Mouse (Mus musculus) MEL-GATA-1-ER (cell line): ENCODE data around the gene Man1c1.

Experiments used
- DNase-seq: peaks from one replicate; pipeline ENCODE4 v3.0.0-alpha.2; 2012; ENCODE audit warnings: low read depth; ENCODE audit errors: extremely low read depth

Gene Man1c1

DNA sequence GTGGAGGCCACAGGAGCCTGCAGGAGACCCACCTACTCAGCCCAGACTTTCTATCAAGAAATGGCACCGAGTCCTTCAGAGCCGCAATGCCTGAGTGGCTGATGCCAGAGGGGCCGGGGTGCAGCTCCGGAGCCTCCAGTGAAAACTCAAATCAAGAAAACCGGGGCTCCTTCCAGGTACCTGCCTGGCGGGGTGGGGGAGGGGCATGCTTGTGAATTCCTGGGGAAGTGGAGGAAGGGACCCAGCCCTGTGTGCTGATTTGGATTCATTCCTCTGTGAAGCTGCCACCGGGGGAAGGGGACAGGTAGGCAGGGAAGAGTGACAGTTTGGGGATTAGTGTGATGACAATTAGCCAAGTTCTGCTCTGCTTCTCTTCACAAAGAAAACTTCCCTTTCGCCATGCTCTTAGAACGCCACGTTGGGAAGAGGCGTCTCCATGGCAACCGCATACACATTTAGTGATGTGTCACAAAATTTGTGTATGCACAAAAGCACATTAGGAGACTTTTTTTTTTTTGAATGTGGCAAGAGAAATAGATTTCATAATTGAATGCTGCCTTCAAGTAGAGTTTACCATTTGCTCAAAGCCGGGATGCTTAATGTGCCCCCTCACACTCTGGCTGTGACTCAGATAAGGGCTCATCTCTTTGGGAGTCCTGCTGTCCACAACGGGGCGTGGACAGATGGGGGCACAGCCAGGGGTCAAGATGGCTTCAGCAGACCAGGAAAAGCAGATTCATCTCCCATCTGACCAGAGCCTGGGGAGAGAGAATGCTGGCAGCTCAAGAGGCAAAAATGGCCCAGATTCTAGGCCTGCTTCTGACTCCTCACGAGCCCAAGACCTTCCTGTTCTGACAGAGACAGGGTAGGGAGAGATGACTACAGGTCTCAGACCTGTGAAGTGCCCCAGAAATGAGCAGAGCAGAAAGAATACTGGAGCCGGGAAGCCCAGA is 26.3 kb downstream of the Man1c1 start:
- DNase-seq: no peak

DNA sequence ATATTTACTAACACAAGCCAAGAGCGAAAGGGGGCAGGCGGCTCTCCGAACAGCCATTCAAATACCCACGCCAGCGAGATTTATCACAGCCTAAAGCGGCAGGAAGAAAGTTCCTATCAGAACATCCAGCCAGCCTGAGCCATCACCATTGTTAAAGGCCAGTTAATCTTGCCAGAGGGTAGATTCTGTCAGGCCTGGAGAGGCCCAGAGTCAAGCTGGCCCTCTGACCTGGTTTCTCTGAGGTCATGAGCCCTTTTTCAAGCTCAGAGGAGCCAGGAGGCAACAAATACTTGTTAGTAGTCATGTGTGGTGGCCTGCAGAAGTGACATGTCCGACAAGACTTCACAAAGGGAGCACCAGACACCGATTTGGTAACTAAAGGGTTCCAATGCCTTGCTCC is 28.3 kb downstream of the Man1c1 start:
- no peak for DNase-seq

DNA sequence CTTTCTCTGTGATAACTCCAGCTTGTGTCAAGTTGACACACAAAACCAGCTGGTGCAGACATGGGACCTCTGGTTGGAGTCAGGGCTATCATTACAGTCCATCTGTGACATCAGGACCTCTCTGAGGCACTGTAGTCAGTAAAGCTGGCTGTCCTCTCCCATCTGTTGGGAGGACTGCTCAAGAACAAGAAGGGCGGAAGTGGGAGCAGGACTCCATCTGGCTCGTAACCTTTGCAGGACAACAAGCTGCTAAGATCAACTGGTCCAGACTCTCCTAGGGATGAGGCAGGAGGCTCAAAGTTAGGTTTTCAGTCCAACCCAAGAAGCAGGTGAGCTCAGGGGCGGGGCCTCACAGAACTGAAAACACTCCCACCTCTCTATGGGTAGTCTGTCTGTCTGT is 29.1 kb downstream of the Man1c1 start:
- DNase-seq: no peak

DNA sequence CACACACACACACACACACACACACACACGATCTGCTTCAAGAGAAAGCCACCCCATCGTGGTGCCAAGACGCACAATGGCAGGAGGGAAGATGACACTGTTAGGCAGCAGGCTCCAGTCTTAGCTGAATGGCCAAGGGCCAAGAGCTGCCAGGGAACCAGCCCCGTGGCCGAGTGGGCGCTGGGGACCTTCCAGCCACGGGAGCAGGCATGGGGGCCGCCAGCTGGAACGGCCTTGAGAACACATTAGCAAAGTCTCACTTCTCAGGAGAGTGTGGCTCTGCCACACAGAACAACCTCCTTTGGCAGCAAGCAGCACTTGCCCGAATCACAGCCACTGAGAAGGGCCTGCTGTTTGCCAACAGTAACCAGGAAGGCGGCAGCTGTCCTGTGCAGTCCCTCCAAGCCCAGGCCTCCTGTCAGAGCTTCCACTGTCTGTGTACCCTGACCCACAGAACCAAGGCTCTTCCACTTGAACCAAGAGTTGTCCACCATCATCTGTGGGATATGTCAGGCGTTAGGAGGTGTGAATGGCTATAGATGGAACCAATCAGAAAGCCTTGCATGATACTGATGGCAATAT is 30.1 kb downstream of the Man1c1 start:
- DNase-seq: no peak

DNA sequence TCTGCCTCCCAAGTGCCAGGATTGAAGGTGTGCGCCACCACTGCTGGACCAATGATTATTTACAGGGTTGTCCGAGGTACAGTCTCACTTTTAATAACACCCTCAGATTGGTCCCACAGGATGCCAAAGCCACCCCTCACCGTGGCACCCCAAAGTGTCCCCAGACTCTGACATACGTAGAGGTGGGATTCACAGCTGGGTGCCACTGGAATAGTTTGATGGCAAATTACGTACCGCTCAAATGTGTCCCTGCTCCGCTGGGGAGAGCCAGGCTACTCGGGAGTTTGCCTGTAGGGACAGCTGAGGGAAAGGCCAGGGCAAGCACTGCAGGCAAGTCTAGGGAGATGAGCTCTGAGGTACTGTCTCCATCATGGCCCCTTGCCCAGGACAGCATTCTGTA is 30.9 kb downstream of the Man1c1 start:
- DNase-seq: no peak

DNA sequence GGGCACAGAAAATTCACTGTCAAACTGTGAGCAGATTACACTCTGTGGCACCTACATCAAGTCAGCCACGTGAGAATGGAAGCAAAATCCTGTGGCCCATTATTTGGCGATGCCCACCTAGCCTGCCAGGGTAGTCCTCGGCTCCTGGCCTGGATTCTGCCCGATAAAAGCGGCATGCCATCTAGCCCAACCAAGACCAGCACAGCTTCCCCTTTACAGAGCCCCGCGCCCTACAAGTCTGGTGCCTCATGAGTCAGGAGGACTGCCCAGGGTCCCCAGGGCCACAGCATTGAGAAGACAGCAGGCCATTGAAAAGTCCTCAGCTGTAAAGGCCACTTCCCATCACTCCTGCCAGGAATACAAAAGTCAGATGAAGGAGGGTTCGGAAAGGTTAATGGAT is 31.8 kb downstream of the Man1c1 start:
- no peak for DNase-seq

DNA sequence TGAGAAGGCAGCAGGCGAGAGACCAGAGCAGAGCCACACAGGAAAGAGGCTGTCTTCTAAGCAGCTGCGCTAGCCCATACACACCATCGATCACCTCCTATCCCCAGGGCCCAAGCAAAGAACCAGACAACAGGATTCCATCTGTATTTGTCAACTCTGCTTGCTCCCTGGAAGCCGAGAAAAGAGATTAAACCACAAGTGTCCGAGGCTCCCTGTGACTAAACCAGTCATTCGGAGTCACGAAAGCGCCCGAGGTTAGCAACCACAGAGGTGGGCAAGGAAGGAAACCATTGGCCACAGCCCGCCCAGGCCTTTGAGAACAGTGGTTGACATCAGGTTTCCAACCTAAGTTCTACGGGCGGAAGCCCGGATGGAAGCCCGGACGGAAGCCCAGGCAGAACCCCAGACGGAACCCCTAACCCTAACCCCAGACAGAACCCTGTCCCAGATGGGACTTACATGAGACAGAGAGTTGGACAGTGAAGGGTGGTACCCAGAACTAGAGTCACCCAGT is 32.4 kb downstream of the Man1c1 start:
- no peak for DNase-seq

DNA sequence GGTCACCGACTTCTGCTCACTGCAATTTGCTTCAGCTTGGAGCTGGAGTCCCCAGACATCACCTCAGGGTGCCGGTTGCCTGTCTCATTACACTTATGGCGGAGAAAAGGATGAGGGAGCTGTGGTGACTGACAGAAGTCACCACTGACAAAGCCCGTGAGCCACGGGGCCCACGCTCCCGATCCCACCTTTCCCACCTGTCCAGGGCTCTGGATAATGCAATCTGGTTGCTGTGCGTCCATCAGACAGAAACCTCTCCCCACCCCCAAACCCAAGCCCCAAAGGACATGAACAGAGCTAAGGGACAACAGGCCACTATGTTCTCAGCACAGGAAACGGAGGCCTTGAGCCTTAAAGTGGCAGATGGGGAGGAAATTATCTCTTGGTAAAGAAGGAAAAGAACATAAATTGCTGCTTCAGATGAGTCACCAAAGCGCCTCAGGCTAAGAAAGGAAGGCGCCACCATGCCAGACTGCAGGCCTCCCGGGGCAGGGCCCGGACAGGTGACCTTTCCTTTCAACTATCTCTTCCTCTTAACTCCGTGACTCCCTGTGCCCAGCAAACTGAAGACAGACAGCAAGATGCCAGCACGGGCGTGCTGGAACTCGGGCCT is 34.2 kb downstream of the Man1c1 start:
- DNase-seq: no peak

DNA sequence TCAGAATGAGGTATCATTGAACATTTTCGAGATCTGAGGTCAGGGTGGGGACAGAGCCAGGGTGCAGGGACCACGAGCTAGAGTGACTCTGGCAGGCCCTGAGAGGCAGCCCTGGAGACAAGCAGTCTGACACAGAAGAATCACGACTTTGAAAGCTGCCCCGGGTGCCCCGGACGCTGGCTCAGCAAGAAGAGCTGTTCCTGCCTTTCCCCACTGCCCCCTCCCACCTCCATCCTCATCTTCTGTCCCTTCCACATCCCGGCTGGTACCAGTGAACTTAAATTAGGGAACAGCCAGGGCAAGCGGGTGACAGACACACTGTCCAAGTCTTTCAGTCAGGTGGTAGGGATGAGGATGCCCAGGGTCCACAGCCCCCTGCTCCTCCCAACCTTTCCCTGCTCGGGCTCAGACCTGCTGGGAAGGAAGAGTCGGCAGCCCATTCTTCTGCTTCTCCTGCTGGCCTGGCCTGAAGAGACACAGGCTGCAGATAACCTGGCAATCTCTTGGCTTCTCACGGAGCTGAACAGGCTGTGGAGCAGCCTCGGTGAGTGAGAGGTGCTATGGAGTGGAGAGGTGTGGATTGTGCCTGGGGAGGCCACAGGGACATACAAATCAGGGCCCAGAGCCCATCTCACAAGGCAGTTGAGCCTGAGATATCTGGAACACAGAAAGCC is 35.6 kb downstream of the Man1c1 start:
- no peak for DNase-seq

DNA sequence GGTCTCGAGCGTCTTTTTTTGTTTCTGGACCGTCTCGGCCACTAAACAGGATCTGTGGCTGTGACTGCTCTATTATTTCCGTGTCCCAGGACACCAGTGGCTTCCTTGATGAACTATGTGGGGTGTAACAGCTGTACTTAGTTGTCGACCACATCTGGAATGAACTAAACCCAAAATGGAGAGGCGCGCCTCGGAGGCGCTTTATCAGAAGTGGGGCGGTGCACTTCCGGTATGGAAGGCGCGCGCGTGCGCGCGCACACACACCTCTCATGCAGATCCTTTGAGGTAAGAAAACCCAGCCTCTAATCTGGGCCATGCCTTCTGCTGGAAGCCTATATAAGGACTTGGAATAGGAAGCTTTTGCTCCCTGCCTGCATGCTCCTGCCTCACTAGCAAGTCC is 37.7 kb downstream of the Man1c1 start:
- peak; percentile 87 for DNase-seq

DNA sequence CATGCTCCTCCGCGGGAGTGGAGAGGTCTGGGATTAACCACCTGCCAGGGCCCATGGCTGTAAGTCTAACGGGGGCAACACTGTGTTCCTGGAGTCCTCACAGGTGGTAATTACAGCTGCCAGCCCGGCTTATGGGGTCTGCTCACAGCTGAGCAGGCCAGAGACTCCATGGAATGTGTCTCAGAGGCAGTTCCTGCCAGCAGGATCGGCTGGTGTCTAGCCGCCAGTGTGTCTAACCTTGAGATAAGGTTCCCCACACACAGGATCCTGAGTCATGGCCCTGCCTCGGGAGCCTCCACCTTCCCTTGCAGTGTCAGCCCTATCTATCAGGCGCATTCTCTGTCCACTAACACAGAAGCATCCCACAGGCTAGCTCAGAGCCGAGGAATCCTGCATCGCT is 41.0 kb downstream of the Man1c1 start:
- peak; percentile 64 for DNase-seq

DNA sequence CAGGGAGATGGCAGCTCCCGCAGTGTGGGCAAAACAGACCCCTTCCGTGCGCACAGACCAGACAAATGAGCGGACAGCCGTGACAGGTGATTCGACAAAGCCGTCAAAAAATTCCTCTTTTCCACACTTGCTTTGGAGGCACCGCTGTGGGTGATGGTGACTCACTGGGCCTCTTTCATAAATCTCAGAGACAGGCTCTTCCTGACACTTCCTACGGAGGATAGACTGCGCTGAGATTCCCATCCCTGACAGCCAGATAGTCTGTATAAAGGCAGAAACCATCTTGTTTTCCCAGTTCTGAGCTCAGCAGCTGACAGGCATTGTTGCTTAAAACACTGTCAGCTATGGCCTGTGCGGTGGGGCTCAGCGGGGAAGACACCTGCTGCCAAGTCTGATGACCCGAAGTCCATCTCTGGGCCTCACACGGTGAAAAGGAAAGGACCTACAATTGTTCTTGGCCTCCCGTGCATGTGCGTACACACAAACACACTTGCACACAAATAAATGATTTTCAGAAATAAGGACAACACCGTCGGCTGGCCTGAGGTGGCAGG is 43.4 kb downstream of the Man1c1 start:
- DNase-seq: no peak

DNA sequence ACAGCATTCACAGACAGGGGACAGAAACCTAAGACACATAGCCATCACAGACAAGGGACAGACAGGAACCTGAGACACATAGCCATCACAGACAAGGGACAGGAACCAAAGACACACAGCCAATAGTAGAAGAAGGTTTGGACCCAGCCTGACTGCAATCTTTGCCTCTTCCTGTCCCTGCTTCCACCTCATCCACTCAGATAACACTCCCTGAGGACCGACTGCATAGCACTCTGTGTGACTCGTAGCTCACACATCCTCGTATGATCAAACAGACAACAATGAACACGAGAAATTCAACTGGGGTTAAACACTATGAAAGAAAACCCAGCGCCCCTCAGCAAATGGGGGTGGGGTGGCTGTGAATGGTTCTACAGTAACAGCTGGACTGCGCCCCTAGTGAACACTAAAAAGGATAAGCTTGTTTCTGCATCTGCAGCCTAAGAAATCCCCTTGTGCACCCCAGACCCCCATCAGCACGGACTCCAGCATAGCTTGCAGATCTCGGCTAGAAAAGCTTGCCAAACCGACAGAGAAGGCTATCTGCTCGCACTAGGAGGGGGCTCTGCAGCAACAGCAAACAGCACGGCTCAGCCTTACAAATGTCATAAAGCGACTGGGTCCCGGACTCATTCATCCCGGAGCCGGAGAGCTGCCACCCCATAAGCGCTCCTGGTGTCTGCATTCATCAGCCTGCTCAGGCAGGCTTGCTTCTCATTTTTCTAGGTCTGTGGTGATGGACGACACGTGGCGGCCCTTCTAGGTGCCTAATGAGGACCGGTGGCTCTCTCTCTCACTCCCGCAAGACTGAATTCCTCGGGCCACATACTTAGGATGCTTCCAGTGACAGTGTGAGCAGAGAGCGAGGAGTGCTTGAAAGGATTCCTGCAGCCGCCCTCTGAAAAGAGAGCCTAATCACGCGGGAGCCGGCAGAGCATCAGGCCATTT is 44.5 kb downstream of the Man1c1 start:
- no peak for DNase-seq

DNA sequence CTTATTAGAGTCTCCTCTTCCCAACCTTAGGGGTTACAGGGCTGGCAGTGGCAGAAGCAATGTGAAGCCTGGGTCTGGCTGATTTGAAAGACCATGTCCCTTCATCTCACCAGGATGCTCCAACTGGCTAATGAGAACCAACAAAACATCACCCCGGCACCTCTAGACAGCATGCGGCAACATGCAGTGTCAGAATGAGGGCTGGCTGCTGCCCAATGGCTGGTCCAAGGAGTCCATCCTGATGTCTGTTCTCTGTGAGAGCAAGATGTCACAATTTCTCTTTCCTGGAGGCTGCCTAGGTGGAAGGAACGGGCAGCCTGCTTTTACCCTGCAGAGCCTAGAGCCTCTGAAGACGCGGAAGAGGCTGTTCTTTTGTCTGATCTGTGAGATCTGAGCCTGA is 46.6 kb downstream of the Man1c1 start:
- no peak for DNase-seq

DNA sequence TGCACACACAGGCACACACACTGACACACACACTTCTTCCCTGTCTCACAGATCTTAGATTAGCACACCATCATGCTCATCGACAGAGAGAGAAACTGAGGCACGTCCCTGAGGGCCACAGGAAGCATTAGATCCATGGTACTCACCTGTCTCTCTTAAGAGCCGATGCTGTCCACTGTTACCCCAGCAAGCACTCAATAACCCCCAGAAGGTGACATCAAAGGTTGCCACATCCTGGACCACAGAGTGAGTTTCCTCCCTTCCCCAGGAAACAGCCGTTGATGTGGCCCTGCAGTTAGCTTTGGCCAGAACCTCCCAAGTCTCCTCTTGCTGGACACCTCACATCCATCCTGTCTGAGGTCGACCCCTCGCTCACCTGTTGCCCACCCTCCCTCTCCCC is 49.7 kb downstream of the Man1c1 start:
- DNase-seq: no peak

DNA sequence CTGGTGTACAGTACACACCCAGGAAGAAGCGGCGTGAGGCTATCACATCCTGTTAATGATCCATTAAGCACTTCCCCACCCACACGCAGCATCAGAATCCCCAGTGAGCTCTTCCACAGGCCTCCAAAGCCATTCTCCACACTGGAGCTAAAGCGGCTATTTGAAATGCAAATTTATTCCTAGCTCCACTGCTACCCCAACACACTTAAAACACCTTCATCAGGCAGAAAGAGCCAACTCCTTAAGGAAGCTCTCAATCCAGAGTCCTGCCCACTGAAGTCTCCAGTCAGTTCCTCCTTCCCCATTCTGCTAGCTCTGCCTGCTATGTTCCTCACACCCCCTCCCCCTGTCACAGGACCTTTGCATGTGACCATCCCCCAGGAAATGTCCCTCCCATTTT is 51.4 kb downstream of the Man1c1 start:
- no peak for DNase-seq

DNA sequence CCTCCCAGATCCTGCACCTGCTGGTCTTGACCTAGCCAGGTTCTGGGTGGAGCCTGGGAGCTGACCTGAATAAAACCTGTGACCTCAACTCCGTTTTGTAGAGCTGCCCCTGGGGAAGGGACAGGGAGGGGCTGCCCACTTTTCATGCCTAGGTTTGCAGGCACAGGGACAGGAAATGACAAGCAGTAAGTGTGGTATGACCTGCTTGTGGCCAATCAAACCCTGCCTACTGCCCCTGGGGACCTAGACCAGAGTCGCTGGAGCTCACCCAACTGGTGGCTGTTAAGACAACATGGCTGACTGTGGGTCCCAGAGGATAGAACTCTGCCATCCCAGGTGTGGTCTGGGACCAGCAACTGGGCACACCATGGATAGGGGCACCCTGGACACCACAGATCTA is 51.9 kb downstream of the Man1c1 start:
- no peak for DNase-seq

DNA sequence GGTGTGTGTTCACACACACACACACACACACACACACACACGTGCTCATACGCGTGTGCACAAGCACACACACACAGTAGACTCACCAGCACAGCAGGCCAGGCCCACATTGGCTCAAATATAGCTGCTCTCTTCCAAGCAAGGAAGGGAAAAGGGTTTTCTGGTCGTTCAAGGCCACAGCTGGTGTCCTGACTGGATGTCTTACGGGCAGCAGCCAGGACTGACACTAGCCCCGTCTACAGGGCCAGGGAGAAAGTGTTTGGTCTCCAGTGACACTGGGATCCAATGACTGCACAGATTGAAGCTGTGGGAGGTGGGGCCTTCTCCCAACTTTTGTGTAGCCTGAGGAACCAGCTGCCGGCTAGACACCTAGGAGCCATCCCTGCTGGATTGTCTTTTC is 52.7 kb downstream of the Man1c1 start:
- DNase-seq: no peak

DNA sequence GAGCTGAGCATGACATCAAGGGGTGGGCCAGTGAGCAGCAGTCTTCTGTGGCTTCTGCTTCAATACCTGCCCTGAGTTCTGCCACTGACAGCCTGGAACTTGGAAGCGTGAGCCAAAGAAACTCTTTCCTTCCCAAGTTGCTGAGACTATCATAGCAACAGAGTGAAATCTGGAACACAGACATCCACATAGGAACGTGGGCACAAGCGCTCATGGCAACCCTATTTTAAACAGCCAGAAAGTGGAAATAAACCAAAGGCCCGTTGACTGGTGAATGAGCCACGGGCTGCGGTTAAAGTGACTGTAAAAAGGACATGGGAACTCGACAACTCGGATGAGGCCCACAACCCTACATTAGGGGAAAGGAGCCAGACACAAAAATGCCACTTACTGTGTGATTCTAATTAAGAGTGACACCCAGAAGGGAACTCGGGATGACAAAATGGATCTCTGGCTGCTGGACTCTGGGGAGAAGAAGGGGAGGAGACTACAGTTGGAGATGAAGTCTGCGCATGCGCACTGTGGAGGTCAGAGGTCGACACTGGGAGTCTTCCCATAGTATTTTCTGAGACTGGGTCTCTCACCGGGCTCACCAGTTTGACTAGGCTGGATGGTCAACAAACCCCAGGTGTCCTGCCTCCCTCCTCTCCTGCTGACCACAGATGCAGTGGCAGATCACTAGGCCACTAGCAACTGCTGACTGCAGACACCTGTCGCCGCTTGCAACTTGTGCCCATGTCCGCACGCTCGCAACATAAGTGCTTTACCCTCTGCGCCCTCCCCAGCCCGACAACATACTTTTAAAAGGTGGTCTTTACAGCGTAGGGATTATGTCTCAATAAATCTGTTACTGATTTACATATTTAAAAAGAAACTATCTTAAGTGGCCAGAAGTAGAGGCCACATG is 58.8 kb downstream of the Man1c1 start:
- DNase-seq: no peak
